Mouse (Mus musculus) yolk sac, embryonic 10.5 days (tissue): ENCODE data around the gene Slc27a2.
"Not testable (repeated sequence)": the region's sequence is repeated elsewhere in the genome, so short reads cannot be mapped to it uniquely, and the experiment has no call there.

Experiments used
- DNase-seq: peaks from one replicate; pipeline ENCODE4 v3.0.0-alpha.2; 2017; ENCODE audit warnings: low spot score

Gene Slc27a2

DNA sequence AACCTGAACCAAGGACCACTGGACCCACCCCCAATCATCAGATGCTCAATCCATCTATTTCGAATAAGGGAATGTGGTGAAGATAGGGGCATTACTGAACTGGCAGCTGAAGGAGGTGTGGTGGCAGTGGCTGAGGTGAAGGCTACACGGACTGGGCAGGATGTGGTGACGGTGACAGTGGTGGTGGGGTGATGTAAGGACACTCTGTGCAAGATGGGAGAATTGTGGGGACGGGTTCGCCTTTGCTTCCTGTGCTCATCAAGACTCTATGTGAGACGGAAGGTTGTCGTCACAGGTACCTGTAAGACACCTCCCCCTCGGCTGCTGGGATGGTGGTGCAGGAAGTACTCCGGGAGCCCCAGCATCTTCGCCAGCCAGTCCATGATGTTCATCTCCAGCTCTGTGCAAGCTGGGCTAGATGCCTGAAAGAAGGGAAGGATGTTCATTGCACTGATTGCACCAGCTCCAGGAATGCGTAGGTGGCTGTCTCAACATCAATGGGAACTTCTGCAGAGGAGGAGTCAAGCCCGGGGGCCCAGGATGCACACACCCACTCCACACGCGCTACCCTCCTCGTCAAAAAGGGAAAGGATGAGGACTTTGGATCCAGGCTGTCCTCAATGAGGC, 54.0 kb downstream of the Slc27a2 start:
- DNase-seq: no peak

DNA sequence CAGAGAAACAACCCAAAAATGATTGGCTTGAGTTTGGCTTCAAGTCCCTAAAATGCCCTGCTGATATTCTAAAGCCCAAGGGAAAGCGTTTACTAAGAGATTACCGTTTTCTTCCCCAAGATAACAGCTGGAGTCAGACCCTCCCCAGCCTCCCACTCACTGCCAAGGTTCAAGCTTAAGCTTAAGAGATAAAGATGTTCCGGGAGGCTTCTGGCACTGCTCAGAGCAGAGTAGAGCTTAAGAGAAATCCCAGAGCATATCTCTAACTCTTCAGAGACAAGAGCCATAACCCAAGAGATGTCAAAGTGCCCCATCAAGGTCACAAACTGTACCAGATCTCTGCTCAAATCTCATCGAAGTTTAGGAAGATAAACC, 54.5 kb downstream of the Slc27a2 start:
- no peak for DNase-seq

DNA sequence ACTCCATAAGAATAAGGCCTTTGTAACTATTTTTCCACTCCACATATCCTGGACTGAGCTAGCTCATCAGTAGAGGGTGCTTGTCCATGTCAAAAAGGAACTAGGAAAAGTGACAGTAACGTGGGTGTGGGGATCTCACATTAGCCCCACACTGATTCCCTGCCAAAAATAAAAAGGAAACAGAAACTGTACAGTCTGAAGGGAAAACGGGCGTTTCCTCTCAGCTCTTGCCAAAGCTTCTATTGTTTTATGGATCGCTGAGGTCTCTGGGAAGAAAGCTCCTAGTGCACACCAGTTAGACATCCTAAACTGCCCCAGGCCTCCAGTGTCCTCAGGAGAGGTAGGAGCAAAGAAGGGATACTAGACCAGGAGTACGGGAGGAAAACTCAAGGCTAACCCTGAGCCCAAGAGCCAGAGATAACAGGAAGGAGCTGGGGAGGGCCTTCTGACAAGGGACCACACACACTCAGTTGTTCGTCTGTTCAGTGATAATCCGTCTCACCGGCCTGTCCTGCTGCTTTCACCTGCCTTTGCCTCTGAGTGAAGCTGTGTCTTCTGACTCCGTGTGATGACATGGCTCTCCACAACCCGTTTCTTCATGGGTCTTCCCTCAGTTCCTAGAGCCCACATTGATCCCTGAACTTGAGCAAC, 55.5 kb downstream of the Slc27a2 start:
- DNase-seq: no peak

DNA sequence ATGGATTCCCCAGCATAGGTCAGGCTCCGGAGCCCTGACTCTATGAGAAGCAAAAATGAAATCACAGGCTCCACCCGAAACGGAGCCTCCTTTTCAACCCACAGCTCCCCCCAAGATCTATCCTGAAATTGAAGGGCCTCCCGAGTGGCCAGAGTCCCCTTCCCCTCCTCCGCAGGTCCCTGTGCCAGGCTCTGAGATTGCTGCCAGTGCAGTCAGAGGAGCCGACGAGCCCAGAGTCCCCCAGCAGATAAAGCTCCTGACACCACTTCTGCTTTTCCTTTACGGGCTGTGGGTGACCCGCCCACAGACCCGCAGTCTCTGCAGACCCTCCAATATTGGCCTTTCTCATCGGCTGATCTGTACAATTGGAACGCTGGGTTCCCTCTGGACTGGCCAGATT, 57.4 kb downstream of the Slc27a2 start:
- DNase-seq: not testable (repeated sequence)

DNA sequence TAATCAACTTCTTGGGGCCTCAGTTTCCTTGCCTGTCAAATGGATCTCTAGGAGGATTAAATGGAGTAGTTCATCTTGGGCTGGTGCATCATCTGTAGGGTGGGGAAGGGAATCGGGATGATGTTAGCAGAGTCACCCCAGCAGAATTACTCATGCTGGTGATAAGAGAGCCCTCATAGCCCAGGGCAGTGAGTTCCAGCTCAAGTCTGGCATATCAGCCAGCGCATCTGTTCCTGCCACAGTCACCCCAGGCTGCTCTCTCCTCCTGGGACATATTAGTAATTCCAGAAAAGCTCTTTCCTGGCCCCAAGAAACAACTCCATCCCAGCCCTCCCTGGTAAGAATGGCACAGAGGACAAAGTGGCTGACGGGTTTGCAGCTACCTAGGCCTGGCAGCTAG, 63.1 kb downstream of the Slc27a2 start:
- no peak for DNase-seq

DNA sequence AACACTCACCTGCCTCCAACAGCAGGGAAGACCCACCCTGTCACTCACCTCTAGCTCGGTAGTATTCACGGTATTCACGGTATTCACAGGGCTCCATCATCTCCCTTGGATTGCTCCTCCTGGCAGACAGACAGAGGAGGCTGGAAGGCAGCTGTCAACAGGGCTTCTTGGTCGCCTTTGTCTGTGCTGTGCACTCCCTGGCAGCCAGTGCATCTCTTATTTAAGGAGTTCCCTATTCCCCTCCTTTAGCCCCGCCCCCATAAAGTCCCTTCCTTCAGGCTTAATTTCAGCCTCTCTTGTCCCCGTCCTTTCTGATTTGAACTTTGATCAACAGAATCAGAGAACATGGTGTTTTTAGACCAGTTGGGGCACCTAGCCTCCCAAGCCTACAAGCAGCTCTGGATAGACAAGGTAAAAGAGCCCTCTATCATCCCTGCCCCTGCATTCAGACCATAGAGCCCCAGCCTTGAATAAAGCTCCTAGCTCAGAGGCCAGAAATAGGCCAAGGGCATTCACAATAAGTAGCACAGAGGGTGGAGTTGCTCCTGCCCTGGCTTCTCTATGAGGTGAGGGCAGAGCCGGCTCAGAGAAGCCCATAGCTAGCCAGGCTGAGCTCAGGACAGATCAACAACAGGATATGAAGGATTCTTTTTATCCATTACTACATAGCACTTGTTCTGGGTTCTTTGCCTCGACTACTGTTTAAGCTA, 66.4 kb downstream of the Slc27a2 start:
- DNase-seq: no peak

DNA sequence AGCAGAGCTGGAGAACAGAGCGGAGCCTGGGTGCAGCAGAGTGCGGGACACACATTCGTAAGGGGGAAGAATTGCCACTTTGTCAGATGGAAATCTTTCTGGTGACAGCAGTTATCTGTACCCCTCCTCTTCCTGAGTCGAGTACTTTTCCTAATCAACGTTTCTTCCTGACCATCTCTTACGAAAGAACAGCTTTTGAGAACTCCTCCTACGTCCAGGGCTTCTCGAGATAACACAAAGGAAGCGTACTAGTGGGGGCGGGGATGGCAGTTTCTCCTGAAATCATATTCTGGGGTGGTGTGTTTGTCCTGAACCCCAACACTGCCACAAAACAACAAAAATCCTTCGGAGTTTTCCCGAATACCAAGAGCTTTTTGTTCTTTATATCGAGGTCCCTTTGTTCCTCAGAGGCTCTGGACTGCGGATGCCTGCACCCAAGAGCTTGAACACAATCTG, 67.1 kb downstream of the Slc27a2 start, which contains the start of gene Hdc:
Hdc (minus strand) TSS at position 51 of the 456 bp plus-strand sequence.
- DNase-seq: peak; percentile 69

DNA sequence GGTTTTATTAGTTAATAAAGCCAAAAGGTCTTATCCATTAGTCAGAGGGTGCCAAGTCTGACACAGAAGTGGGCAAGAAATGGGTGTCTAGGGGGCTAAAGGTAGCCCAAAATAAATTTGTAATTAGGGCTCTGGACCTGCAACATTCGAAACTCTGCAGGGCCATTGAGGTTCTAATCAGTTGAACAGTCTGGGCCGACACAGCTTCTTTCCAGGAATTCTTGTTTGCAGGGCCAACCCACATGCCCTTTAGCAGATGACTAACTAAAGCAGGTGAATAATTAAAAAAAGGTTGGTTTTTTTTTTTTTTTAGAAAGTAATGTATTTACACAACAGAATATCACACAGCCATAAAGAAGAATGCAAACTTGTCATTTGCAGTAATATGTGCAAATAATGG, 70.2 kb downstream of the Slc27a2 start:
- no peak for DNase-seq

DNA sequence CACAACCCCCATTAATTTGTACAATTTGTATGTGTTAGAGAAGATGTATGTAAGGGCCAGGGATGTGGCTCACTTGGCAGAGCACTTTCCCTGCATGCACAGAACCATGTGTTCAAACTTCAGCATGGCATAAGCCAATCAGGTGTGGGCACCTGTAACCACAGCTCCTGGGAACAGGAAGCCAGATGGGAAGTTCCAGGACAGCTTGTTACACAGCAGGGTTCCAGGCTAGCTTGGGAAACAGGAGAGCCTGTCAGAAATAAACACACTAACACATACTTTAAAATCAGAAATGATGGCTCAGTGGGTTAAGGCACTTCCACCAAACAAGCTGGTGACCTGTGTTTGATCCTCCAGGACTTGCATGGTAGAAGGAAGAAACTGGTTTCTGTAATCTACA, 70.9 kb downstream of the Slc27a2 start:
- no peak for DNase-seq

DNA sequence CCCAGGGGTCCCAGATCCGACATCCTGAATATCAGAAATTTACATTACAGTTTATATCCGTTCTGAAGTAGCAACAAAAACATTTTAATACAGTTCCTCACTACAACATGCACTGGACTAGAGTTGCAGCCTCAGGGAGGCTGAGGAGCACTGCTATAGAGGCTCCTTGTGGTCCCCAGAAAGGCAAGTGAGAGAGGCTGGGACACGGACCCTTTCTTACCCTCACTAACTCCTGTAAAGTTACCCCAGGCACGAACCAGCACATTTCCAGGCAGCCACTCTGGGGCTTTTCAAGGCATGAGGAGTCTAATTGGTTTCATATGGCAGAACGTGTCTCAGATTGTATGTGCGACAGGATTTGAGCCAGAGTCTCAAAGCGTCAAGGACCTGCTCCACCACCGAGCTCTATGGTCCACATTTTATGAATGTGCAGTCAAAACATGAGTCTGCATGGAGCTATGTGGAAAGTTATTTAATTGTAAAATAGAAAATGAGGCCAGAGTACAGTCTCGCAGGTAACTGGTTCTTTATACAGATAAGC, 76.3 kb downstream of the Slc27a2 start:
- DNase-seq: no peak

DNA sequence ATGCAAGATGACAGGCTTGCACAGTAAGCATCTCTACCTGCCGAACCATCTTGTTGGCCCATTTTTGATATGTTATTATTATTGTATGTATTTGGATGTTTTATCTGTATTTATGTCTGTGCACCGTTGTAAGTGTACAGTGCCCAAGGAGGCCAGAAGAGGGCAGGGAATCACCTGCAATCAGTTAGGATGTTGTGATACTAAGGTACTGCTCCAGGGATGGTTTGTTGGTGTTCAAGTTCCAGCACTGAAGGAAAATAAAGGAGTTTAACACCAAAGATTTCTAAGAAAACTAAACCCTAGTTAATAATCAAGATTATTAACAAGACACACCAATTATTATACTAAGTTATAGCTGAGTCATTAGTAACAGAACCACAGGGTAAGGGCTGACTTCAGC, 81.0 kb downstream of the Slc27a2 start:
- DNase-seq: no peak

DNA sequence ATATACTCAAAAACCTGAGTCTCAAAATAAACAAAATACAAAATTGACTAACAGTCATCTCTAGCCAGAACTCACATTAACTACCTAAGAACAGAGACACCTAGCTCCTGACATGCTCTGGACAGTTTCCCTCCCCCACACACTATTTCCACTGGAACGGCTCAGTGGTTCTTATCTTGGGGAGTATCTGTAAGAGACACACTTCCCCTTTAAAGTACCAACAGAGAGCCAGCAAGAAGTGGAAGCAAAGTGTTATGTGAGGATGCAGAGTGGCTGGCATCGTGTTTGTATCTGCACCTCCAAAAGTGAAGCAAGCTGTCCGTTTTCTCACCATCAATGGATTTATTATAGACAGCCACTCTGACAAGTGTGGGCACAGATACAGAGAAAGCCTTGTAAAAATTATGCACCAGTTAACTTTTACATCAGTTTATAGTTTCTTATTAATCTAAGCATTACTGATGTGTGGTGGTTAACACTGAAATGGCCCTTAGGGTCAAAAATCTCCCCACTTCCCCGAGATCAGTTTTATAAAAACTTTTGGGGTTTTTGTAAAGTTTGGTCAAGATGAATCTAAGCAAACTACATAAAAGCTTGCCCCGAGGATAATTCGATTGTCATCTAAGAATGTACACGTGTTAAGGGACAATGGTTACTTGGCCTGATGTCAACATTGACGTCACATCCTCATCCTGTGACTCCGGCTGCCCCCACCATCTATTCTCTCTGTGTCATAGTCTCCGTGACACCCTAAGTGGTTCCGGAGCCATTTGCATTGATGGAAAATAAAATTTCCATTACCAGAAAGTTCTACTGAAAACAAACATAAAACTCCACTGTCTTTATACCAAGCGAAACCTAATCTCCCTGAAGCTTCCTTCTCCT, 84.0 kb downstream of the Slc27a2 start:
- DNase-seq: no peak
